Mouse (Mus musculus) T-helper 17 cell (primary cell): ENCODE measurements around the gene Hoxc4.

ENCODE experiments used
- in situ Hi-C, 2 experiments: fragments of 300-600 bp; cut with MboI, MseI; formaldehyde crosslinking; loops; 1 replicate in 1 of 2; 2 replicates in 1 of 2; pipeline ENCODE4 v1.15.1; 2025; ENCODE audit warnings: high pct_unique_total_duplicates in 2 of 2

Hoxc4 gene

DNA sequence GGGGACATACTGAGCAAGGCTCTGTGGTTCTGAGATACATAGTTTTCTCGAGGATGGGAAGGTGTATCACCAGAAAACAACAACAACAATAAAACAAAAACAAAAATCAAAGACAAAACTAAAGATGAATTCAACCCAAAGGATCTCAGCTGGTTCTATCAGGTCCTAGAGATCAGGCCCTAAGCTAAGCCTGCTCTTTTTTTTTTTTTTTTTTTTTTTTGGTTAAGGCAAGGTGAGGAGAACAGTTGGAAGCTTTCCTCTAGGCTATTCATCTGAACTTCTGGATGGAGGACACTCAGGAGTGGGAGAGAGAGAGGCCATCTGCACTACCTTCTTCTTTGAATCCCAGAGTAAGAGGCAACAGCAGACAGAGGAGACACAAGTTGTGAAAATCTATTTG, 18.8 kb downstream of the Hoxc4 start:
- in situ Hi-C loops: no loop called here

- in situ Hi-C loops: no loop called here
Measured at GRCm38 (mm10) chr15:103038701-103039480, 20.2 kb downstream of the Hoxc4 start.

- in situ Hi-C loops: no loop called here
Measured at GRCm38 (mm10) chr15:103039609-103040008, 20.9 kb downstream of the Hoxc4 start.

GRCm38 (mm10) chr15:103040601-103041000, 21.9 kb downstream of the Hoxc4 start:
- in situ Hi-C loops: no loop called here

- in situ Hi-C loops: no loop called here
Measured at GRCm38 (mm10) chr15:103041613-103042012, 22.9 kb downstream of the Hoxc4 start.

DNA sequence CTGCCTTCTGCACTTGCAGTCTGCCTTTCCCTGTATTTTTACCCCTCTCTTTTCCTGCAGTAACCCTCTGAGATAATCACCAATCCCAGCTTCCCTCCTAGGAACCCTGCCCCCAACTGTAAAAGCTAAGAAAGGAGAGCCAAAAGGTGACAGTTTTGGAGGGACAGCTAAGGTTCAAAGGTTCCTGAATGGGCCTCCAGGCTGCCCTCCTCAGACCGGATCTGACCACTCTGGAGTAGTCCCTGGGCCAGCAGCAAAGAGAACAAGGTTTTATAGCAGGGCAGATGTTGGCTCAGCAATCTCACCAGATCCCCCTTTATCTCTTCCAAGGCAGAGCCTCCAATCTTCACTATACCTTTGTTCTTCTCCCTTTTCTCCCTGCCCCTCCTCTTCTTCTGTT, 23.5 kb downstream of the Hoxc4 start:
- in situ Hi-C loops: no loop called here

DNA sequence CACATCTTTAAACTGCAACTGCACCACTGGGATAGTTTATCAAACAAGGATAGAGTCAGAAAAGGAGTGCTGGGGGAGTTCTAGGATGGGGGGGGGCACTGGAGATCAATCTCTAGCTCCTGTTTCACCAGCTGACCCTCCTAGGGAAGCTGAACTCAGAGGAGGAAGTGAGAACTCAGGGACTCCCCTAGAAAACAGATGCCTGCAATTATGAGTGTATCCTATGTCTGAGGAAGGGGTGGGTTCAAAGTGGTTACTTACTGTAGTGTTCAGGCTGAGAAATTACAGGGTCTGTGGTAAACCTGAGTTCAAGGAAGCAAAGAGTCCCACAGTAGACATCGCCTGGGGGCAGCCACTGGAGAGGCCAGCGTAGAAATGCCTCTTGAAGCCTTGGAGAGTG, 32.9 kb downstream of the Hoxc4 start:
- in situ Hi-C loops: no loop called here

DNA sequence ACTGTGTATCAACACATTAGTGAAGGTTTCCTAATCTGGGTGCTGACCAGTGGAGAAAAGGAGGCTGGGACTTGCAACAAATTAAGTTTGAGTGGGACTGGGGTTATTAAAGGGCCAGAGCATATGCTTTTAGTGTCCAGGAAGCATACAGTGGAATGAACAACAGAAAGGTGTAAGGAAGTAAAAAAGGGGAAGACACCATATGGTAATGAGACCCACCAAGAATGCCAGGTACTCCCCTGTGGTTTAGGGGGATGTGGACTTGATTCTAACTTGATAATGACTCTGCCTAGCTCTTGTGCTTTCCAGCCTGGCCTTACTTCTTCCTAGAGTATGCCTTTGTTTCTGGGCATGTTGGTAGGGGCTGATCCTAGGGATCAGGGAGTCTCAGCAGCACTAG, 34.5 kb downstream of the Hoxc4 start:
- in situ Hi-C loops: no loop called here

DNA sequence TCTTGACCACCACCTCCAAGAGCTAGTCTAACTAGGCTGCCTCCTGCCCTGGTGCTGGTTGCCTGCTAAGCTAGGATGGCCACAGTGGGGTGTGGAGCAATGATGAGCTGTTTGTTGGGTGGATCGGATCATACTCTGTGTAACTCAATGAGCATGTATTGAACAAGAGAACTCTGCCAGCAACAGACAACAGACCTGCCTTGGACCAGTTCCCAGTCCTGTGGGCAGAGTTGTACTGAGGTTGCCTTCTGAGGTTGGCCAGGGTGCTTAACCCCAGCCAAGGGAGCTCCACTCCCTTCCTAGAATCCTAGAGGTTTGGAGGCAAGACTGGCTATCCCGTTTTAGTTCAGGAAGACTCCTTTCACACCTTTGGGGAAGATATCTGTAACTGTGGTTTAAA, 37.7 kb downstream of the Hoxc4 start:
- in situ Hi-C loops: no loop called here

DNA sequence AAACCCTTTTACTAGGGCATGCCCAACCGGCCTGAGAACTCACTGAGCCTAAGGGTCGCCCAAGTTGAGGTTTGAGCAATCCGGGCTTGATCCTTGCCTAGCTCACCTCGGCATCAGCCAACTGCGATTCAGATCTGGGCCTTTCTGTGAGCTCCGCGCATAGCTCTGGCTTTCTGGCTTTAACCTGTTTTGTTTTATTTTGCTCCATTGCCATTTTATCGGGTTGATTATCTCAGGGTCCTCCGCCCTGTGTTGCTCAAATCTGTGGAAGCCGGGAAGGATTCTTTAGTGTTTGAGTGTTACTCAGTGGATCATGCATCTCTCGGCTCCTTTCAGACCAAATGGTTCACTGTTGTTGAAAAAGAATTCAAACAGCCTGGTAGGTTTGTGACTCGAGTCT, 40.0 kb downstream of the Hoxc4 start:
- in situ Hi-C loops: no loop called here

GRCm38 (mm10) chr15:103059393-103059992, 40.8 kb downstream of the Hoxc4 start:
- in situ Hi-C loops: no loop called here

DNA sequence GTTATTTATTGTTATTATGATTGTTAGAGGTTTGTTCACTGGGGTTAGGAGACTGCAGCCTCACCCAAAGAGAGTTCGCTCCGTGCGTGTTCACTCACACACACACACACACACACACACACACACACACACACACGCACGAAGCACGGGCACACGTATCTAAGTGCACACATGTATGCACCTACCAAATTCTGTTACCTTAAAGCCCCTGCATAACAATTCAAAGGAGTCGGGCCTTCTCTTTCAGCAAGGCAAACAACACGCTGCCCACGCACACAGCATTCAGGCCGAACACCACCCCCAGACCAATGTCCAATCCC, 41.2 kb downstream of the Hoxc4 start:
- in situ Hi-C loops: no loop called here

GRCm38 (mm10) chr15:103060341-103061130, 41.8 kb downstream of the Hoxc4 start:
- in situ Hi-C loops: no loop called here

DNA sequence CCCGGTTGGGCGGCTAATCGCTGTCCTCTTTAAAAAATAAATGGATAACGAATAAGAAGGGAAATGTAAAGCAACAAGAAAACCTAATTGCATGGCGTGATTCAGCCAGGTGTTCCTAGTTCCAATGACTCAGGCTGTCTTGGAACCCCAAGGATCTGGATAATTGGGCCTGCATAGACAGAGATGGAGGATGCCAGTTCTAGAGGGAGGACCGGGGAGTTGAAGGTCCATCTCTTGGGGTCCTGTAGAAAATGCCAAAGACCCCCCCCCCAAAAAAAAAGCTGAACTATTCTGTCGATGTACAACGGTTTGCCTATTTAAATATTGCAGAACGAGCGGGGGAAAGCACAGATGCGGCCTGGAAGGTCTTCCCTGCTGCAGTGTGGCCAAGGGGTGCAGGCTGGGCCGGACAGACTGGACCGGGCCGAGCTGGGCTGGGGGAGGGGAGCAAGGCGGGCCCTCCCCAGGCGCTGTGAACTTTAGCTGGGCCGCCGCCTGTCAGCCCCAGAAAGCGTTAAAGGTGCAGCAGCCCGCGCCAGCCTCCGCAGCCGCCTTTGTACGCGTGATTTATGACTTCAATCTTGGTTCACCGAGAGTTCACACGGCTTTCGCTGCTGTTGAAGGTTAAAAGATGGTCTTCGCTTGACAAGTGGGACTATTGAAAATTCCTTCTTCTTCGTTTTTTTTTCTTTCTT, 42.5 kb downstream of the Hoxc4 start:
- in situ Hi-C loops: no loop called here

DNA sequence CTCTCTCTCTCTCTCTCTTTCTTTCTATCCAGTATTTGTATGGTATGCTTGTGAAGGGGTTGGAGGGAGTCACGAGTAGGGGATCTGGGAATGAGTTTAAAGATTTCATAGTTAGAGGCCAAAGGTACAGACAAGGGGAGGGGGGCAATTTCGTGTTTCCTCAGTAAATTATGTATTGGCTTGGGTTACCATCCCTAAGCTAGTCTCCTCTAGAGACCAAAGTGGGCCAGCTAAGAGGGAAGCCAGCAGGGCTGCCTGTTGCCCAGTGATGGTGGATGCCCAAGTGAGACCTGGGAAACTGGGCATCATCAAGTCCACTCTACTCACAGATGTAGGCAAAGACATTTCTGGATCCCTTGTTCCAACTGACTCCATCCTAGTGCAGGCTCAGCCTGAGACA, 43.3 kb downstream of the Hoxc4 start:
- in situ Hi-C loops: no loop called here

GRCm38 (mm10) chr15:103065642-103066041, 46.9 kb downstream of the Hoxc4 start:
- in situ Hi-C loops: no loop called here

DNA sequence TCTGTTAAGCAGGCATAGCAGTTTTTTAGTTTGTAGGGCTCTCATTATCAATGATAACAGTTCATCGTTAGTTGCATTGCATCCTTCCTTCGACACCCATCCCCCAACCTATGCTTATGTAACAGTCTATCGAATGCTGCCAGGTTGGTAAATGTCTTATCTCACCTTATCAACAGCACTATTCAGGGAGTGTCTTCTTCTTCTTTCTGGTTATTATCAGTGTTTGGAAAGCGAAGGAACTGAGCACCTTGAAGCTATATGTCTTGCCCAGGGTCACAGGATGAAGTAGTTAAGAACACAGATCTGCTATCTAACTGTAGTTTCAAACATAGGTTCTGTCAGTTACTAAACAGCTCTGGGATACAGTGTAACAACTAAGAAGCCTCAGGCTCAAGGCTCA, 49.0 kb downstream of the Hoxc4 start:
- in situ Hi-C loops: no loop called here

DNA sequence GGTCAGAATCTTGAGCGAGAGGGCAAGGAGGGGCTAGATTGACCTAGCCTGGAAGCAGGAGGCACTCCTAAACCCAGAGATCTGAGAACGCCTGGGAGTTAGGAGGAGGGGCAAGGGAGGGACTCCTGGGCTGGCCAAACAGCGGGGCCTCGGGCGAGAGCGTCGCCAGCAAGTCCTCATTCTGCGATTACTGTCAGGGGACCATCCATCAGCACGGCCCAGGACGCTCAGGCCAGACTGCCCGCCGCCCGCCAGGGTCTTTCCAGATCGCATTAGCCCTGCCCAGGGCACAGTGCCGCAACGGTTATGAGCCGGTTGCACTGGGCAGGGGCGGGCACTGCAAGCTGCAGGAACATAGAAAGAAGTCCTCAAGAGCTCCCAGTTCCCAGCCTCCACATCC, 50.4 kb downstream of the Hoxc4 start:
- in situ Hi-C loops: no loop called here

DNA sequence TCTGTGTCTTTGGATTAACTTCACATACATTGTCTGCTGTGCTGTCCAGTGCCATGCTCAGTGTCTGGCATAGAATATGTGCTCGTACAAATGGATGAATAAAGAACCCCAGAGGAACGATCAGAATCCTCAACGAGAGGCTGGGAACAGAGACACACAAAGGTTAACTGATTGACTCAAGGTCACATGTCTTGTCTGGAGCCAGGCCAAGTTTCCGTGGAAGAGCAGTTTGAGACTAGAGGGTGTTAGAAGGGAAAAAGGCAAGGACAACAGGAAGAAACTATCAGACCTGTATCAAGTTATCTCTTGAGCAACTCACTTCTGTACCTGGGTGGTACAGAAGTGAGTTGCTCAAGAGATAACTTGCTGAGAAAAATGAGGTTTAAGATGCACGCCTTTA, 52.5 kb downstream of the Hoxc4 start:
- in situ Hi-C loops: no loop called here

GRCm38 (mm10) chr15:103074663-103075415, 56.1 kb downstream of the Hoxc4 start:
- in situ Hi-C loops: no loop called here

DNA sequence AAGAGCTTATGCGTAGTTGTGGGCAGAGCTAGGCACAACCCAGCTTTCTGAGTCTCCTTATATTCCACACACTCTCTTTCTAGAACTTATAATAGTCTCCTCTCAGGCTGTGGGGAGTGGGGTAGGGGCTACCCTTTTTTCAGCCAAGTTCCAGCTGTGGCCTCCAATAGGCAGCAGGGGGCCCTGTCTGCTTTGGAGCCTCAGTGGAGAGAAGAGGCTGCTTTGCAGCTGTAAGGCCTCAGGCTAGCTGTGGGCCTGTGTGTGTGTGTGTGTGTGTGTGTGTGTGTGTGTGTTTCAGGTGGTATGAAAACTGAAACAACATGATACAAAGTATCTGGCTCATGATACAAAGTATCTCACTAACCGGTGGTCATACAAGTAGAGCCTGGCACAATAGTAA, 58.9 kb downstream of the Hoxc4 start:
- in situ Hi-C loops: no loop called here

GRCm38 (mm10) chr15:103082622-103083021, 63.9 kb downstream of the Hoxc4 start:
- in situ Hi-C loops: no loop called here
